Mouse (Mus musculus) heart, embryonic 11.5 days (tissue): ENCODE data around the gene Ly6g5c. TPM values are rescaled to one million over a fixed set of nuclear protein-coding genes. Genes with fewer than 3 reads are reported as not detected.

Experiments
- ATAC-seq: fragments of 200-750 bp; cut with Nextera tagmentation; replicated peaks from 2 replicates; pipeline ENCODE4 v1.8.0; 2017; ENCODE audit warnings: moderate library complexity; ENCODE audit not compliant: insufficient number of reproducible peaks, low FRiP score, low TSS enrichment
- H3K27ac ChIP-seq: fragments of 300-500 bp; sonication (generic); 2 replicates; pipeline ENCODE4 v1.5.1; 2014; ENCODE audit warnings: mild to moderate bottlenecking, low read depth, low read length
- H3K27me3 ChIP-seq: fragments of 300-500 bp; sonication (generic); 2 replicates; pipeline ENCODE4 v1.6.1; 2014; ENCODE audit warnings: mild to moderate bottlenecking, low read length, mixed read lengths; ENCODE audit not compliant: control insufficient read depth, insufficient read depth
- H3K36me3 ChIP-seq: fragments of 300-500 bp; sonication (generic); 2 replicates; pipeline ENCODE4 v1.6.1; 2014; ENCODE audit warnings: mild to moderate bottlenecking, low read length, moderate library complexity, mixed read lengths; ENCODE audit not compliant: control insufficient read depth, insufficient read depth
- H3K4me1 ChIP-seq: fragments of 300-500 bp; sonication (generic); 2 replicates; pipeline ENCODE4 v1.6.1; 2014; ENCODE audit warnings: low read length; ENCODE audit not compliant: control insufficient read depth, insufficient read depth
- H3K4me2 ChIP-seq: fragments of 300-500 bp; sonication (generic); 2 replicates; pipeline ENCODE4 v1.6.1; 2014; ENCODE audit warnings: mild to moderate bottlenecking, moderate library complexity
- H3K4me3 ChIP-seq: fragments of 300-500 bp; sonication (generic); 2 replicates; pipeline ENCODE4 v1.5.1; 2014; ENCODE audit warnings: low read depth, low read length
- H3K9ac ChIP-seq: fragments of 300-500 bp; sonication (generic); 2 replicates; pipeline ENCODE4 v1.6.1; 2014; ENCODE audit warnings: mild to moderate bottlenecking, low read depth, low read length, moderate library complexity
- H3K9me3 ChIP-seq: fragments of 300-500 bp; sonication (generic); replicated peaks from 2 replicates; pipeline ENCODE4 v1.6.1; 2016; ENCODE audit warnings: low read length; ENCODE audit not compliant: control insufficient read depth
- WGBS: fragments of 180-500 bp; shearing (Covaris S2); extraction: QIAGEN DNeasy Blood & Tissue Kit; methylation state at CpG from one replicate; pipeline ENCODE4 v1.1.7; 2014; ENCODE audit not compliant: insufficient replicate concordance; 5-methylcytosine and 5-hydroxymethylcytosine counted together
- polyA plus RNA-seq: library from polyadenylated mRNA; unstranded; fragments of >200 nt; fragmentation: Nextera tagmentation; extraction: Ambion mirVana; gene quantifications from 2 replicates; pipeline ENCODE4 v1.2.1, GENCODE M21; 2014

Gene Ly6g5c
- polyA plus RNA-seq, 1 experiment from 2014 or later: not detected

DNA sequence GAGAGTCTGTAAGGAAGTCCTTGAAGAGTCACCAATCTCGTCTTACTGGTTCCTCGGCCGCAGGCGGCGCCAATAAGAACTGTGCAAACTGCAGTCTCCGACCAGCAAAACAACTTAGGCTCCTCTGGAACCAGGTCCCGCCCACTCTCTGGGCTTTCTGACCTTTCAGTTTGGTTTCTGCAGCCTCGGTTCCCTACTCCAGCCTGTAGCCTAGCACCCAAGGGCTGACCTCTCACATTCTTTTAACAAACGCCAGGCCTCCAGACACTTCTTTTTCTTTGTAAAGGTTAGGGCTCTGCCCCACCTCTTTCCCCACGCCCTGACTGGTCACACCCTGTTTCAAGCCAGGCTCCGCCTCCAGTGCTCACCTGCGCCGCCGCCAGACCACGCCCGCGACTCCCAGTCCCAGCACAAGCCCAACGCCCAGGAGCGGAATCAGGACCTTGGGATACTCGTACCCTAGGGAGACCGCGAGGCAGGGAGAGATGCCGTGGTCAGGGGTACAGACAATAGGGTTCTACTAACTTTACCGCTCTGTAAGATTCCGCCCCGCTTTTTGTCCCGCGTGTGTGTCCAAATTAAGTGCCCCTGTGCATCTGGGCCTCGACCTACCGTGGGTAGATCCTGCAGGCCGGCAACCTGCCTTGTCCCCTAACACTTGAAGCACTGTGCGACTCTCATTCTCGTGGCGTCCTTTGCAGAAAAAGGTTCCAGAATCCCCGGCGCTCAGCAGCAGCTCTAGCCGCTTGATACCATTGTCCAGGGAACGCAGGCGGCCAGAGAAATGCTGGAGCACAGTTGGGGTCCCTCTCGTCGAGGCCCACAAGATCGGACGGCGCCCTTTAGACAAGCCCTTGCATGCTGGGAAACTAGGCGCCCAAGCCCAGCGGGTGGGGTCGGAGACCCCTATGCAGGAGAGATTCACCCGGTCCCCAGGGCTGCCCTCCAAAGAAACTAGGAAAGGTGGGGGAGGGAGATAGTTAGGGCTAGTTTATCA is 42.8 kb upstream of the Ly6g5c start, which contains the start of gene Ly6g6c:
Gene Ly6g6c (plus strand): TSS at position 438 of the 997 bp plus-strand sequence.
- Histone ChIP-seq H3K9ac (peak within 1 kb of the TSS; percentile 52; the same call in 1 of the 2 replicates), H3K9me3 (no peaks in the 10 kb centered on the region), H3K27ac (no peak within 1 kb of the TSS), H3K4me2 (peak within 1 kb of the TSS; percentile 66), H3K36me3 (peaks cover 13% of the 10 kb centered on the region), H3K4me1 (peaks cover 16% of the 10 kb centered on the region), H3K27me3 (peaks cover 50% of the 10 kb centered on the region), H3K4me3 (peak within 1 kb of the TSS; percentile 38)
- WGBS: 1% methylated on average over 48 of the region's 48 CpGs
- ATAC-seq: no peak; the same call in 1 of the 2 replicates

DNA sequence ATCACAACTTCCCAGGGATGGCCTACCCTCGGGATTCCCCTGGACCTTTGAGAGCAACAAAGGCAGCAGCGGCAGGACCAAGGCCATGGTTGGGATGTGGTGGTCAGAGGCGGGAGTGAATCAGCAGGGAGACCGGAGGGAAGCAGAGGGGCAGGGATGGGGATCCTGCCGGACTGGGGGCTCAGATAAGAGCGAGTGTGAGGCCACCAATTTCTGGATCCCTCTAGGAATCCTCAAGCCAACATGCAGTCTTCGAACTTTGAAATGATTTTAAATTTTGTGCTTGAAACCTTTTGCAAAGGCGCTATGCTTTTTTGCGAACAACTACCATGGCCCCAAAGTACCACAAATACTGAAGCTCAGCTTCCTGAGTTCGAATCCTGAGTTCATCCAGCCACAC is 42.0 kb upstream of the Ly6g5c start, which contains the start of gene Mpig6b:
Gene Mpig6b (minus strand): TSS at position 101 of the 400 bp plus-strand sequence.
- Histone ChIP-seq H3K27me3 (peaks cover 50% of the 10 kb centered on the region), H3K4me1 (peaks cover 14% of the 10 kb centered on the region), H3K27ac (no peak within 1 kb of the TSS), H3K9me3 (no peaks in the 10 kb centered on the region), H3K9ac (peak within 1 kb of the TSS; percentile 52; the same call in 1 of the 2 replicates), H3K36me3 (peaks cover 9% of the 10 kb centered on the region), H3K4me3 (peak within 1 kb of the TSS; percentile 38), H3K4me2 (peak within 1 kb of the TSS; percentile 66)
- no peak for ATAC-seq
- WGBS: 36% methylated on average over 10 of the region's 10 CpGs

DNA sequence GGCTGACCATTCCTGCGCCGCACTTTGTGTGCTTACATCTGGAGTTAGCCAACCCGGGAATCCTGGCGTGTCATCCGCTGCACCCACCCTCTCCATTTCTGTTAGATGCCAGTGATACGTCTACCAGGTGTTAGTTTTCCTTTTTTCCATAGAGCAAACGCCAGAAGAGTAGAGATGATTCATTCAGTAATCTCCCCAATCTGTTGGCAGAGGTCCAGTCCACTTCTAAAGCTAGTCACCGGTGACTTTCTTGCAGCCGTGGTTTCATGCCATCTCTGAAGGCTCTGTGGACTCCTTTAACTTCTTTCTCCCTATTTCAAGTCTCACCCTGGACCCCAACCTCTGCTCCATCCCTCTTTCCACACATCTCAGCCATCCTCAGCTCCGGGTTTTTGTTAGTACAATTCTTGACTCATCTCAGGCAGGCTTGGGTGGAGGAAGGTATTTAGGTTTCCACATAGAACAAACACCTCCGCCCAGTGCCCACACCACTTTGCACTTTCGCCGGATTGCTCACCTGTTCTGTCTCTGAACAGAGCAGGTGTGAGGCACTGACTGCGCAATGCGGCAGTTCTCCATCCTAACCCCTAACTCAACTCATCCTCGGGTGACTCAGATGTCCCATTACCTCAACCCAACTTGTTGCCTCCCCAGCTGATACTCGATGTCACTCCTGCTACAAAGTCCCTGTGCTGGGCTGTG is 39.7 kb upstream of the Ly6g5c start:
- H3K9ac ChIP-seq: no peak overlapping the region
- H3K4me1 ChIP-seq: peaks cover 14% of the 10 kb centered on the region
- H3K4me3 ChIP-seq: no peak overlapping the region
- no peak overlapping the region for H3K4me2 ChIP-seq
- no peak for ATAC-seq
- H3K27me3 ChIP-seq: peaks cover 45% of the 10 kb centered on the region
- H3K9me3 ChIP-seq: no peaks in the 10 kb centered on the region
- H3K27ac ChIP-seq: no peak overlapping the region
- no peaks in the 10 kb centered on the region for H3K36me3 ChIP-seq
- 73% methylated on average over 17 of the region's 17 CpGs for WGBS

DNA sequence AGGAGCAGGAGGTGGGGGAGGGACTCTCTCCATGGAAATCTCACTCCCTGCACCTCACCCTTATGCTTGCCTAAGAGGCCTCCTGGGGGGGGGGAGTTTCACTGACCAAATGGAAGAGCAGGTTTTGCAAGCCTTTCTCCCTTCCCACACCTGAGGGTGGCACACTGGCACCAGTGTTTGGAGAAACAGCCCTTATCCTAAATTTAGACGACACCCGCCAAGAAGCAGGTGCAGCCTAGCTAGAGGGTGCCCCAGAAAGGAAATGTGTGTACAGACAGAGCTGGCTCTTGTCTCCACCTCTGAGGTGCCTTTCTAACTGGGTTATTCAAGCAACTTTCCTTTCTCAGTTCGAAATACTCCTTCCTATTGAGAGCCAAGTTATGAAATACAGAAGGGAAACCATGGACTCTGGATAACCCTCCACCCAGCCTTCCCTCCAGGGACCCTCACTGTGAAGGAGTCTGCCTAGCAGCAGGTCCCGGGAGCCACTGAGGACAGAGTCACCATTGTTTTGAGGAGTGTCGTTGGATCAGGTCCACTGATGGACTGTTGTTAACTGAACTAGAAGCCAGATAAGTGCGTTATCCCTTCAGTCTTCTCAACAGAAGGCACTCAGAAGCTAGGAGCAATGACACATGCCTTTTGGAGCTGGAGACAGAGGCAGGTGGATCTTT is 37.4 kb upstream of the Ly6g5c start:
- whole genome bisulfite sequencing: 49% methylated on average over 6 of the region's 6 CpGs

DNA sequence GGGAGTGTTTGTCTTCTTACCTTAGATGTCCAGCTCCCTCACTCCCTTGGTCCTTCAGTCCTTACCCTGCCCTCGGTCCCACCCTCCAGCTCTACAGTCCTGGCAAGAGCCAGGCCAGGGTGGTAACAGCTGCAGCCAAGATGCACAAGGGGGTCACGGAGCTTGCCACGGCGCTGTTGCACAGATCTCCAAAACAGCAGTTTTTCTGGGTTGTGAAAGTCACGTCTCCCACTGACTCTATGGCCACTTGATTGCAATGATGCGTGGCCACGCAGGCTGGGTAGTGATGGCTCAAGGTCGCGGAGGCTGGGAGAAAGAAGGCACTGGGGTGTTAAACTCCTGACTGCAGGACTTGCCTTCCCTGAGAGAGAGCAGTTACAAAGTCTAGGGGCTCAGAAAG is 36.6 kb upstream of the Ly6g5c start:
- Histone ChIP-seq H3K36me3 (no peaks in the 10 kb centered on the region), H3K27ac (no peak overlapping the region), H3K9ac (no peak overlapping the region), H3K27me3 (peaks cover 17% of the 10 kb centered on the region), H3K9me3 (no peaks in the 10 kb centered on the region), H3K4me3 (no peak overlapping the region), H3K4me1 (0 out of 2 replicates have a peak, but pooled peaks cover 4% of the 10 kb centered on the region), H3K4me2 (no peak overlapping the region)
- 77% methylated on average over 9 of the region's 9 CpGs for WGBS
- ATAC-seq: no peak

More for the DNA sequence above, 37.4 kb upstream of the Ly6g5c start:
- Histone ChIP-seq H3K36me3 (no peaks in the 10 kb centered on the region), H3K4me2 (no peak overlapping the region), H3K27me3 (peaks cover 25% of the 10 kb centered on the region), H3K4me3 (no peak overlapping the region), H3K9ac (no peak overlapping the region), H3K4me1 (peaks cover 4% of the 10 kb centered on the region; the same call in 1 of the 2 replicates), H3K27ac (no peak overlapping the region), H3K9me3 (no peaks in the 10 kb centered on the region)
- no peak for ATAC-seq

DNA sequence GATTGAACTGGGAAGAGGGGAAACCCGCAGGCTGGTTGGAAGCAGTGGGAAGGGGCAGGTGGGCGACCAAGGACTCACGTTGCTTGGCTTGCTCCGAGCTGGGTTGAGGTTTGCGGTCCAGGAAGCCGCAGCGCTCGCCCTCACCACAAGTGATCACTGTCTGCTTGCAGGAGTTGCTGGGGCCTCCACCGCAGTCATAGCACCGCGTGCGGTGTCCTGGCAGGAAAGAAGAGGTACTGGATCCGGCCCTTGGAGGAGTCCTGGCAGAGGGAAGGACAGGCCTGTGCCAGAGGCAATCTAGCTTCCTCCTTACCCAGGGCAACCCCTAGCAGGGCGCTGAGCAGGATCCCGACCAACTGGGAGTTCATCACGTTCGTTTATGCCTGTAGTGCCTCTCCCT is 34.0 kb upstream of the Ly6g5c start:
- H3K27me3 ChIP-seq: no peaks in the 10 kb centered on the region

DNA sequence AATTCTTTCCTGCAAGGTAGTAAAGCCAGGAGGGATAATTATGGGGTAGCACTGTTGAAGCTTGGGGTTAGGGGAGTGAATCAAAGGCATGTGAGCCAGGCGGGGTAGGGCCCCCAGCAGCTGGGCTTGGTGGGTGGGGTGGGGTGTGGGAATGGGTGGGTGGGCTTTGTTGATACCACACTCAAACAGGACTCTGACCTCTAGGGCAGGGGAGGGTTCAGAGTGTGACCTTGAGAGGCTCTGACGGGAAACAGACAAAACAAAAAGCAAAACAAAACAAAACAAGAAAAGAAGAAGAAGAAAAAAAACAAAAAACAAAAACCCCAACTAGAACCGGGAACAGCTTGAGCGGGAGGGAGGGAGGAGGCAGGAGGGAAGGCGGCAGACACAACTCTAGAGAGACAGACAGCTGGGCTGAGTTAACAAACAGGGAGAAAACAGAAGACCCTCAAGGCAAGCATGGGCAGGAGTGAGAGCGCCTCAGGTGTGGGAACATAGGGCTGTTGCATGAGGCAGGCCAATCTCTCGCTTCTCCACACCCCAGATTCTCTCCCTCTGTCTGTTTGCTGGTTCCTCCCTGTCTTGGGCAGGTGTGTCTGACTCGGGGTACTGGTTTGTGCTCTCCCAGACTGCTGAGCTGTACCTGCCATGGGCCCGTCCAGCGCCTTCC is 31.4 kb upstream of the Ly6g5c start, which contains the start of gene Ly6g6e:
Gene Ly6g6e (plus strand): TSS at position 396 of the 670 bp plus-strand sequence.
- Histone ChIP-seq H3K27me3 (no peaks in the 10 kb centered on the region), H3K4me1 (peaks cover 19% of the 10 kb centered on the region), H3K9ac (peak within 1 kb of the TSS; percentile 72), H3K36me3 (no peaks in the 10 kb centered on the region), H3K4me3 (peak within 1 kb of the TSS; percentile 32), H3K27ac (peak within 1 kb of the TSS; percentile 35; the same call in 1 of the 2 replicates), H3K4me2 (peak within 1 kb of the TSS; percentile 67), H3K9me3 (no peaks in the 10 kb centered on the region)
- 30% methylated on average over 10 of the region's 10 CpGs for WGBS
- ATAC-seq: no peak

More for the DNA sequence above, 34.0 kb upstream of the Ly6g5c start:
- H3K4me3 ChIP-seq: no peak overlapping the region
- ATAC-seq: no peak
- peaks cover 14% of the 10 kb centered on the region; the same call in 1 of the 2 replicates for H3K4me1 ChIP-seq
- H3K27ac ChIP-seq: no peak overlapping the region
- 43% methylated on average over 17 of the region's 17 CpGs for WGBS
- H3K9me3 ChIP-seq: no peaks in the 10 kb centered on the region
- no peaks in the 10 kb centered on the region for H3K36me3 ChIP-seq
- no peak overlapping the region for H3K9ac ChIP-seq
- no peak overlapping the region for H3K4me2 ChIP-seq
